Mouse (Mus musculus): ENCODE results near the gene Slc11a1.

Slc11a1 gene

GRCm38 (mm10) chr1:74374980-74375379 lies at the start of gene Slc11a1:
Gene Slc11a1, plus strand, starts transcription at chr1:74375195.
- TF ChIP-seq GATA4 (IDR thresholded peaks at IDR 0.05; ENCODE audit: insufficient replicate concordance, low read length): no peak

GRCm38 (mm10) chr1:74329899-74330431 lies 45.0 kb upstream of the Slc11a1 start:
- no peak for TF ChIP-seq GATA4 (IDR thresholded peaks at IDR 0.05; ENCODE audit: insufficient replicate concordance, low read length)

- no peak for TF ChIP-seq GATA4 (IDR thresholded peaks at IDR 0.05; ENCODE audit: insufficient replicate concordance, low read length)
Observed at GRCm38 (mm10) chr1:74331046-74331681, 43.8 kb upstream of the Slc11a1 start.

- no peak for TF ChIP-seq GATA4 (IDR thresholded peaks at IDR 0.05; ENCODE audit: insufficient replicate concordance, low read length)
Observed at GRCm38 (mm10) chr1:74332241-74332763, 42.7 kb upstream of the Slc11a1 start.

- TF ChIP-seq GATA4 (IDR thresholded peaks at IDR 0.05; ENCODE audit: insufficient replicate concordance, low read length): no peak
Observed at GRCm38 (mm10) chr1:74332930-74333329, 42.1 kb upstream of the Slc11a1 start.

GRCm38 (mm10) chr1:74334607-74335006 lies 40.4 kb upstream of the Slc11a1 start:
- peak; percentile 54; the same call in 1 of the 2 replicates for TF ChIP-seq GATA4 (IDR thresholded peaks at IDR 0.05; ENCODE audit: insufficient replicate concordance, low read length)

- no peak for TF ChIP-seq GATA4 (IDR thresholded peaks at IDR 0.05; ENCODE audit: insufficient replicate concordance, low read length)
Observed at GRCm38 (mm10) chr1:74335033-74335432, 40.0 kb upstream of the Slc11a1 start.

GRCm38 (mm10) chr1:74335436-74336170 lies 39.4 kb upstream of the Slc11a1 start:
- TF ChIP-seq GATA4 (IDR thresholded peaks at IDR 0.05; ENCODE audit: insufficient replicate concordance, low read length): no peak; the same call in 1 of the 2 replicates

GRCm38 (mm10) chr1:74337241-74337771 lies 37.7 kb upstream of the Slc11a1 start:
- no peak for TF ChIP-seq GATA4 (IDR thresholded peaks at IDR 0.05; ENCODE audit: insufficient replicate concordance, low read length)

- no peak for TF ChIP-seq GATA4 (IDR thresholded peaks at IDR 0.05; ENCODE audit: insufficient replicate concordance, low read length)
Observed at GRCm38 (mm10) chr1:74338013-74338412, 37.0 kb upstream of the Slc11a1 start.

GRCm38 (mm10) chr1:74338626-74339025 lies 36.4 kb upstream of the Slc11a1 start:
- TF ChIP-seq GATA4 (IDR thresholded peaks at IDR 0.05; ENCODE audit: insufficient replicate concordance, low read length): no peak

- no peak for TF ChIP-seq GATA4 (IDR thresholded peaks at IDR 0.05; ENCODE audit: insufficient replicate concordance, low read length)
Observed at GRCm38 (mm10) chr1:74339917-74340316, 35.1 kb upstream of the Slc11a1 start.

GRCm38 (mm10) chr1:74340361-74340764 lies 34.6 kb upstream of the Slc11a1 start:
- TF ChIP-seq GATA4 (IDR thresholded peaks at IDR 0.05; ENCODE audit: insufficient replicate concordance, low read length): no peak; the same call in 1 of the 2 replicates

GRCm38 (mm10) chr1:74341898-74342297 lies 33.1 kb upstream of the Slc11a1 start:
- TF ChIP-seq GATA4 (IDR thresholded peaks at IDR 0.05; ENCODE audit: insufficient replicate concordance, low read length): no peak

GRCm38 (mm10) chr1:74342308-74342707 lies 32.7 kb upstream of the Slc11a1 start:
- TF ChIP-seq GATA4 (IDR thresholded peaks at IDR 0.05; ENCODE audit: insufficient replicate concordance, low read length): no peak

- no peak for TF ChIP-seq GATA4 (IDR thresholded peaks at IDR 0.05; ENCODE audit: insufficient replicate concordance, low read length)
Observed at GRCm38 (mm10) chr1:74343161-74343560, 31.8 kb upstream of the Slc11a1 start.

All from liver, adult (tissue).